Mouse (Mus musculus): ENCODE results near the gene Shisa2. TPM values are rescaled to one million over a fixed set of nuclear protein-coding genes. Genes with fewer than 3 reads are reported as not detected.

Gene Shisa2
- total RNA-seq, 2 experiments from 2014 or later: 53.5 to 76.6 TPM

GRCm38 (mm10) chr14:59627142-59627680, 2.1 kb downstream of the Shisa2 start:
- intact Hi-C loops (cut with DNase I): loop anchor here (2.0 to 5.0 kb wide), 2 partner anchors 50 to 92 kb away; no protein-coding TSS in a partner anchor
- no peak for DNase-seq

GRCm38 (mm10) chr14:59627823-59628222, 2.7 kb downstream of the Shisa2 start:
- DNase-seq: no peak
- intact Hi-C loops (cut with DNase I): loop anchor here (2.0 to 5.0 kb wide), 2 partner anchors 49 to 91 kb away; no protein-coding TSS in a partner anchor

- DNase-seq: no peak
- intact Hi-C loops (cut with DNase I): loop anchor here (5.0 kb wide), 1 partner anchor 48 kb away; no protein-coding TSS in a partner anchor
These were observed 4.2 kb downstream of the Shisa2 start for GRCm38 (mm10) chr14:59629308-59629707.

GRCm38 (mm10) chr14:59630096-59630495, 5.0 kb downstream of the Shisa2 start:
- no peak for DNase-seq
- intact Hi-C loops (cut with DNase I): no loop called here

- intact Hi-C loops (cut with DNase I): no loop called here
These were observed 7.0 kb downstream of the Shisa2 start for GRCm38 (mm10) chr14:59632067-59632466.

GRCm38 (mm10) chr14:59633295-59633898, 8.3 kb downstream of the Shisa2 start:
- intact Hi-C loops (cut with DNase I): no loop called here
- DNase-seq: no peak

More at GRCm38 (mm10) chr14:59632067-59632466, 7.0 kb downstream of the Shisa2 start:
- DNase-seq: no peak

- intact Hi-C loops (cut with DNase I): no loop called here
These were observed 8.9 kb downstream of the Shisa2 start for GRCm38 (mm10) chr14:59633988-59634387.

GRCm38 (mm10) chr14:59638906-59639703, 14.0 kb downstream of the Shisa2 start:
- intact Hi-C loops (cut with DNase I): no loop called here
- DNase-seq: no peak

More at GRCm38 (mm10) chr14:59633988-59634387, 8.9 kb downstream of the Shisa2 start:
- DNase-seq: no peak

GRCm38 (mm10) chr14:59641856-59642255, 16.7 kb downstream of the Shisa2 start:
- DNase-seq: no peak
- intact Hi-C loops (cut with DNase I): no loop called here

- intact Hi-C loops (cut with DNase I): no loop called here
- no peak for DNase-seq
These were observed 18.5 kb downstream of the Shisa2 start for GRCm38 (mm10) chr14:59643582-59643981.

- intact Hi-C loops (cut with DNase I): no loop called here
- DNase-seq: no peak
These were observed 19.1 kb downstream of the Shisa2 start for GRCm38 (mm10) chr14:59644166-59644565.

- intact Hi-C loops (cut with DNase I): no loop called here
- DNase-seq: no peak
These were observed 19.8 kb downstream of the Shisa2 start for GRCm38 (mm10) chr14:59644896-59645295.

GRCm38 (mm10) chr14:59646826-59647697, 22.0 kb downstream of the Shisa2 start:
- DNase-seq: no peak
- intact Hi-C loops (cut with DNase I): no loop called here

- intact Hi-C loops (cut with DNase I): no loop called here
- DNase-seq: no peak
These were observed 23.5 kb downstream of the Shisa2 start for GRCm38 (mm10) chr14:59648611-59649010.

GRCm38 (mm10) chr14:59649337-59649736, 24.2 kb downstream of the Shisa2 start:
- no peak for DNase-seq
- intact Hi-C loops (cut with DNase I): no loop called here

- intact Hi-C loops (cut with DNase I): no loop called here
- no peak for DNase-seq
These were observed 31.5 kb downstream of the Shisa2 start for GRCm38 (mm10) chr14:59656591-59656990.

- no peak for DNase-seq
These were observed 32.0 kb downstream of the Shisa2 start for GRCm38 (mm10) chr14:59657098-59657497.

GRCm38 (mm10) chr14:59672893-59673515, 47.9 kb downstream of the Shisa2 start:
- intact Hi-C loops (cut with DNase I): no loop called here
- DNase-seq: no peak

More at GRCm38 (mm10) chr14:59657098-59657497, 32.0 kb downstream of the Shisa2 start:
- intact Hi-C loops (cut with DNase I): no loop called here

- intact Hi-C loops (cut with DNase I): no loop called here
- no peak for DNase-seq
These were observed 49.4 kb downstream of the Shisa2 start for GRCm38 (mm10) chr14:59674556-59674955.

- DNase-seq: no peak
- intact Hi-C loops (cut with DNase I): loop anchor here (5.0 kb wide), 1 partner anchor 48 kb away; the partner anchor contains the start of gene Shisa2
These were observed 50.2 kb downstream of the Shisa2 start for GRCm38 (mm10) chr14:59675330-59675729.

Data from gastrocnemius, postnatal 36 days (tissue).